Mouse (Mus musculus) C2C12 (cell line): ENCODE measurements around the gene Abcg1.

Experiments
- CEBPB ChIP-seq: IDR thresholded peaks from one replicate; pipeline ENCODE4 v1.6.1; 2011; ENCODE audit warnings: low read depth, mild to moderate bottlenecking, control low read depth, moderate library complexity
- CTCF ChIP-seq: IDR thresholded peaks from one replicate; pipeline ENCODE4 v1.5.1; 2011; ENCODE audit not compliant: control insufficient read depth, insufficient read depth, insufficient read length
- FOSL1 ChIP-seq: IDR thresholded peaks from one replicate; pipeline ENCODE4 v1.8.0; 2011; ENCODE audit warnings: mild to moderate bottlenecking, low read length; ENCODE audit not compliant: poor library complexity, insufficient read depth, severe bottlenecking
- MAX ChIP-seq: IDR thresholded peaks from one replicate; pipeline ENCODE4 v1.6.1; 2011; ENCODE audit warnings: mild to moderate bottlenecking, control low read depth
- MYOD1 ChIP-seq: IDR thresholded peaks from one replicate; pipeline ENCODE4 v1.6.1; 2011; ENCODE audit warnings: low read depth; ENCODE audit not compliant: control insufficient read depth, insufficient read length
- MYOG ChIP-seq: IDR thresholded peaks from one replicate; pipeline ENCODE4 v1.6.1; 2011; ENCODE audit not compliant: control insufficient read depth, insufficient read length; ENCODE audit errors: extremely low read depth
- USF1 ChIP-seq: IDR thresholded peaks from one replicate; pipeline ENCODE4 v1.6.1; 2011; ENCODE audit warnings: low read depth, mild to moderate bottlenecking, control low read depth, moderate library complexity

GRCm38 (mm10) chr17:31034674-31035356 lies 22.7 kb upstream of the Abcg1 start:
- no peak for TF ChIP-seq CTCF
- TF ChIP-seq MAX, result no peak
- TF ChIP-seq FOSL1, result no peak
- TF ChIP-seq USF1, result no peak
- TF ChIP-seq CEBPB, result no peak
- TF ChIP-seq MYOG, result no peak
- no peak for TF ChIP-seq MYOD1
